Mouse (Mus musculus): ENCODE measurements at regions not wholly inside any gene's neighbourhood (a gene's known extent, or its start where the extent isn't known, plus 50 kb on each side); places are given as distances from the start of the nearest gene placed in this dataset.

GRCm38 (mm10) chr4:31612825-31613514 lies 350.9 kb upstream of the Map3k7 start:
- H3K79me2 ChIP-seq (ENCODE audit: control insufficient read depth, insufficient read depth, low read length, poor library complexity), result no peaks in the 10 kb centered on the region
- no peak for TF ChIP-seq EP300 (IDR thresholded peaks at IDR 0.05; ENCODE audit: low read depth in 1 of 2, low read length in 2 of 2)
- TF ChIP-seq SIN3A (IDR thresholded peaks at IDR 0.05; ENCODE audit: low read length), result no peak
- TF ChIP-seq USF2 (IDR thresholded peaks at IDR 0.05; ENCODE audit: borderline replicate concordance in 1 of 2, insufficient read depth in 1 of 2, low read depth in 1 of 2, low read length in 2 of 2), result no peak
- TF ChIP-seq RAD21 (IDR thresholded peaks at IDR 0.05; ENCODE audit: low read depth, low read length), result no peak
- no peak for TF ChIP-seq ZKSCAN1 (IDR thresholded peaks at IDR 0.05; ENCODE audit: low read depth, low read length)
- no peak for TF ChIP-seq CHD2 (IDR thresholded peaks at IDR 0.05; ENCODE audit: low read length)
- TF ChIP-seq NELFE (IDR thresholded peaks at IDR 0.05; ENCODE audit: low read depth, low read length), result no peak
- TF ChIP-seq MXI1 (IDR thresholded peaks at IDR 0.05; ENCODE audit: low read depth, low read length), result no peak
- no peak for TF ChIP-seq CTCF (IDR thresholded peaks at IDR 0.05 in 2 of 3, conservative IDR thresholded peaks at IDR 0.05 in 1 of 3; ENCODE audit: control insufficient read depth in 1 of 3, insufficient read depth in 1 of 3, low read depth in 2 of 3, low read length in 3 of 3, poor library complexity in 1 of 3, severe bottlenecking in 1 of 3)
- no peak for TF ChIP-seq ZNF384 (IDR thresholded peaks at IDR 0.05; ENCODE audit: low read depth, low read length)
- TF ChIP-seq MYC (IDR thresholded peaks at IDR 0.05; ENCODE audit: low read depth, low read length), result no peak
- TF ChIP-seq KAT2A (conservative IDR thresholded peaks at IDR 0.05; ENCODE audit: low read depth, low read length), result no peak
- TF ChIP-seq MAZ (IDR thresholded peaks at IDR 0.05; ENCODE audit: low read depth, low read length), result no peak
- no peak for TF ChIP-seq POLR2AphosphoS2 (IDR thresholded peaks at IDR 0.05; ENCODE audit: low read length)
- TF ChIP-seq RCOR1 (IDR thresholded peaks at IDR 0.05; ENCODE audit: low read depth, low read length), result no peak
- no peak for TF ChIP-seq GATA1 (IDR thresholded peaks at IDR 0.05; ENCODE audit: low read depth, low read length)
- no peaks in the 10 kb centered on the region for H3K36me3 ChIP-seq (ENCODE audit: control insufficient read depth in 1 of 2, insufficient read depth in 2 of 2, low read length in 2 of 2)
- no peaks in the 10 kb centered on the region for H3K4me1 ChIP-seq (ENCODE audit: control insufficient read depth in 1 of 2, insufficient read depth in 2 of 2, low read length in 2 of 2)
- H3K9ac ChIP-seq (ENCODE audit: control insufficient read depth, low read depth, low read length, poor library complexity, severe bottlenecking), result no peak overlapping the region
- no peaks in the 10 kb centered on the region for H3K27me3 ChIP-seq (ENCODE audit: control insufficient read depth in 1 of 2, insufficient read depth in 2 of 2, low read length in 2 of 2)
- H3K9me3 ChIP-seq (replicated peaks; ENCODE audit: insufficient read depth, low read length), result no peaks in the 10 kb centered on the region
- H3K4me3 ChIP-seq (ENCODE audit: control insufficient read depth in 1 of 2, insufficient read depth in 1 of 2, low read depth in 2 of 2, low read length in 2 of 2), result no peak overlapping the region
- no peak overlapping the region for H3K27ac ChIP-seq (ENCODE audit: control insufficient read depth, low read depth, low read length)
- DNase-seq (ENCODE audit: low read depth, low spot score), result no peak

GRCm38 (mm10) chr4:31617572-31617971 lies 346.3 kb upstream of the Map3k7 start:
- no peaks in the 10 kb centered on the region for H3K4me1 ChIP-seq (ENCODE audit: control insufficient read depth in 1 of 2, insufficient read depth in 2 of 2, low read length in 2 of 2)
- DNase-seq (ENCODE audit: low read depth, low spot score), result no peak
- no peak overlapping the region for H3K9ac ChIP-seq (ENCODE audit: control insufficient read depth, low read depth, low read length, poor library complexity, severe bottlenecking)
- H3K9me3 ChIP-seq (replicated peaks; ENCODE audit: insufficient read depth, low read length), result no peaks in the 10 kb centered on the region
- H3K4me3 ChIP-seq (ENCODE audit: control insufficient read depth in 1 of 2, insufficient read depth in 1 of 2, low read depth in 2 of 2, low read length in 2 of 2), result no peak overlapping the region
- H3K27ac ChIP-seq (ENCODE audit: control insufficient read depth, low read depth, low read length), result no peak overlapping the region
- no peaks in the 10 kb centered on the region for H3K79me2 ChIP-seq (ENCODE audit: control insufficient read depth, insufficient read depth, low read length, poor library complexity)
- H3K36me3 ChIP-seq (ENCODE audit: control insufficient read depth in 1 of 2, insufficient read depth in 2 of 2, low read length in 2 of 2), result no peaks in the 10 kb centered on the region
- TF ChIP-seq RCOR1 (IDR thresholded peaks at IDR 0.05; ENCODE audit: low read depth, low read length), result no peak
- no peak for TF ChIP-seq UBTF (IDR thresholded peaks at IDR 0.05; ENCODE audit: borderline replicate concordance, insufficient read depth, low read depth, low read length)
- TF ChIP-seq USF2 (IDR thresholded peaks at IDR 0.05; ENCODE audit: borderline replicate concordance in 1 of 2, insufficient read depth in 1 of 2, low read depth in 1 of 2, low read length in 2 of 2), result no peak
- TF ChIP-seq HCFC1 (IDR thresholded peaks at IDR 0.05; ENCODE audit: low read depth, low read length), result no peak
- no peak for TF ChIP-seq CHD1 (IDR thresholded peaks at IDR 0.05; ENCODE audit: low read depth, low read length)
- TF ChIP-seq KAT2A (conservative IDR thresholded peaks at IDR 0.05; ENCODE audit: low read depth, low read length), result no peak
- no peak for TF ChIP-seq JUND (IDR thresholded peaks at IDR 0.05; ENCODE audit: low read depth, low read length)
- TF ChIP-seq CTCF (IDR thresholded peaks at IDR 0.05 in 2 of 3, conservative IDR thresholded peaks at IDR 0.05 in 1 of 3; ENCODE audit: control insufficient read depth in 1 of 3, insufficient read depth in 1 of 3, low read depth in 2 of 3, low read length in 3 of 3, poor library complexity in 1 of 3, severe bottlenecking in 1 of 3), result no peak
- no peak for TF ChIP-seq MXI1 (IDR thresholded peaks at IDR 0.05; ENCODE audit: low read depth, low read length)
- no peak for TF ChIP-seq NRF1 (IDR thresholded peaks at IDR 0.05; ENCODE audit: insufficient read depth, low read depth, low read length, poor library complexity, severe bottlenecking)
- TF ChIP-seq MEF2A (IDR thresholded peaks at IDR 0.05; ENCODE audit: extremely low read depth, insufficient replicate concordance, low read depth, low read length, poor library complexity, severe bottlenecking), result no peak
- no peak for TF ChIP-seq GABPA (IDR thresholded peaks at IDR 0.05; ENCODE audit: low read depth, low read length)
- no peak for TF ChIP-seq POLR2AphosphoS5 (IDR thresholded peaks at IDR 0.05; ENCODE audit: borderline replicate concordance, low read depth, low read length)
- TF ChIP-seq ELF1 (IDR thresholded peaks at IDR 0.05; ENCODE audit: low read depth, low read length), result no peak
- H3K27me3 ChIP-seq (ENCODE audit: control insufficient read depth in 1 of 2, insufficient read depth in 2 of 2, low read length in 2 of 2), result no peaks in the 10 kb centered on the region

All from MEL (cell line).